Mouse (Mus musculus) left cerebral cortex, postnatal 10 days (tissue): ENCODE results near the gene Sugp1. TPM values are rescaled to one million over a fixed set of nuclear protein-coding genes. Genes with fewer than 3 reads are reported as not detected.
"Not testable (repeated sequence)": the region's sequence is repeated elsewhere in the genome, so short reads cannot be mapped to it uniquely, and the experiment has no call there.

Source experiments
- DNase-seq, 2 experiments: peaks; one replicate each; pipeline ENCODE4 v3.0.0; 2021 to 2022; ENCODE audit warnings: low spot score in 2 of 2, mixed read lengths in 1 of 2; ENCODE audit errors: extremely low spot score in 1 of 2
- intact Hi-C: fragments of 180-260 bp; cut with DNase I; formaldehyde crosslinking; loops from one replicate; pipeline ENCODE4 v1.15.1; 2025
- total RNA-seq, 2 experiments: library from RNA; stranded (reverse); gene quantifications; 2 replicates each; pipeline ENCODE4 v1.2.3; 2021

Gene Sugp1
- total RNA-seq, 2 experiments from 2014 or later: 51.6 to 56.7 TPM

DNA sequence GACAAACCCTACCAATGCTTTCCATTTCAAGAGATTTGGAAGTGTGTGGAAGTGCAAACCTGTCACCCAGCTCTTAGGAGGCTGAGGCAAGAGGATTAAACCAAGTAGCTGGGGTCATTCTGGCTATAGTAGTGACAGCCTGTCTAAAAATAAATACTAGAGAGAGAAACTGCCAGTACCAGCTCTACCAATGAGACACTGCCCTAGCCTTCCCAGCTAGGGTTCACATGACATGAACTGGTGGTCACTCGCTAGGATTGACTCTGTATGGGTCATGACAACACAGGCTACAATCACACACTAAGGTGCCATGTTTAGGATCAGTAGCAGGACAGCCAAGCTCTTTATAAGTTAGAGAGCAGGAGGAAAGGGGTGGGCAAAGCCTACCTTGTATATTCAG lies 12.4 kb upstream of the Sugp1 start:
- no peak for DNase-seq
- intact Hi-C loops: no loop called here

DNA sequence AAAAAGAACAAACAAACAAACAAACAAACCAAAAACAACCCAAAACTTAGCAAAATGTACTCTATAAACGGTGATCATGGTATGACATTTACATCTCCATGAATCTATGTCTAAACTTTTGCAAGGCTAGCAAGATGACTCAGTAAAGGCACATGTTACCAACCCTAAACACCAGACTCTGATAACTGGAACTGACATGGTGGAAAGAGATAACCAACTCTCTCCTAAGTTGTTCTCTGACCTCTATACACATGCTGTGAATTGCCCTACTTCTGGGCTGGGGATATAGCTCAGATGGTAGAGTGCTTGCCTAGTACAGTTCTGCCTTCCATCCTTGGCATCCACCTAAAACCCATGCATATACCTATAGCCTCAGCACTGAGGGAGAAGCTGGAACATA lies 4.6 kb upstream of the Sugp1 start:
- intact Hi-C loops: no loop called here
- no peak for DNase-seq

DNA sequence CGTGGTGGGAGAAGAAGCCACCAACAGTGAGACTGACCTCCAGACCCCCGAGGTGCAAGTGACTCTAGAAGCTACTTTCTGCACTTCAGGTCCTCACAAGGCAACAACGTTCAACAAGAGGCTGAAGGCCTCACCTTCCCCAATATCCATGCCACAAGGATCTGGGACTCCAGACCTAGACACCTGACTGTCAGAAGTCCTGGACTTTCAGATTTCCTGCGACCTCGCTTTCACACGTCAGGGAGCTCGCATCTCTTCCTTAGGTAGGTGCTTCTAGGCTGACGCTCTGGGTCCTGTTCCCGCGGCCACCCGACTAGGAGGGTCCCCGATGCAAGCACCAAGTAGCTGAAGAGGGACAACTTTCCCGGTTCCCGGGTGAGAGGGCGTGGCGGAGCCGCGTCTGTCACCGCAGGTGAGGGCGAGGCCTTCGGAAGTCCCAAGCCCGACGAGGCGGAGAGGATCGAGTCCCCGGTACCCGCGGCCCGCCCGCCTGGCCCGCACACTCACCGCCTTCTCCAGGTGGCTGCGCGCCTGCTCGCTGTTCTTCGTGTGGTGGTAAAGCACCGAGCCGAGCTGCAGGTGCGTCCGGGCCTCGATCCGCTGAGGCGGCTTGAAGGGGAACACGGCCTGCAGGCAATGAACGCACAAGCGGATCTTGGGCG lies 597 bp upstream of the Sugp1 start:
- peak in 1 of 2 experiments; percentile 53 for DNase-seq
- intact Hi-C loops: no loop called here

DNA sequence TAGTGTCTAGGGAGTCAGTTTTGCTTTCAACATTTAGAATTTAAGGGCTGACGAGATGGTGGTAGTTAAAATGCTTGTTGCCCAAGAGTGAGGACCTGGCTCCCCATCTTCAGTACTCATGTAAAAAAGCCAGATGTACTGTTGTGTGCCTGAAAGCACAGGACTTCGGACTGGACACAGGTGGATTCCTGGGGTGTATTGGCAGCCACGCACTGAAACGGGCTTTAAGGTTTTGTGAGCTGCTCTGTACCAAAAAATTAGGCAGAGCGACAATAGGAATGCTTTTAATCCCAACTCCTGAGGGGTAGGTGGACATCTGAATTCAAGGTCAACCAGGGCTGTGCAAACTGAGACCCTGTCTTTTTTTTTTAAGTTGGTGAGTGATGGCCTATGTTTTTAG lies 1.4 kb downstream of the Sugp1 start:
- DNase-seq: no peak
- intact Hi-C loops: no loop called here

DNA sequence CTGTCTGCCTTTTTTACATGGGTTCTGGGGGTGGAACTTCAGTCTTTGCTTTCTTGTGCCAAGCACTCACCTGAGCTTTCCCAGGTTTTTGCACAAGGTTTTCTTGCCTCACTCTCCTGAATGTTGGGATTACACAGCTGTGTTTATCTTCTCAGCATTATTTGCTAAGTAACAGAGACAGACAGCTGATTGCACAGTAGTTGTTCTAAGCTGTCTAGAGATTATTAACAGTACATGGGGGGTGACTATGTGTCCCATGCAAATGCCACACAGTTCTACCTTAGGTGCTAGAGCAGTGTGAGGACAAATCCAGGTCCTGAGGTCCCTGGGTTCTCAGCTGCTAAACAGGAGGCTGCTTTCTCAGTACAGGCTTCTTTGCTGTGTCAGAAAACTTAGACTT lies 7.0 kb downstream of the Sugp1 start:
- DNase-seq: no peak
- intact Hi-C loops: no loop called here

DNA sequence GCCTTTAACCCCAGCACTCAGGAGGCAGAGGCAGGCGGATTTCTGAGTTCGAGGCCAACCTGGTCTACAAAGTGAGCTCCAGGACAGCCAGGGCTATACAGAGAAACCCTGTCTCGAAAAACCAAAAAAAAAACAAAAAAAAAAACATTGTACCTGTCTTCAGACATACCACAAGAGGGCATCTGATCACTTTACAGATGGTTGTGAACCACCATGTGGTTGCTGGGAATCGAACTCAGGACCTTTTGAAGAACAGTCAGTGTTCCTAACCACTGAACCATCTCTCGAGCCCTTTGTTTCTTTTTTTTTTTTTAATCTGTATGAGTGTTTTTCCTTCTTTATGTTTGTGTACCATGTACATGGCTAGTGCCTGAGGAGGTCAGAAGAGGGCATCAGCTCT lies 7.8 kb downstream of the Sugp1 start:
- intact Hi-C loops, DNase-seq: not testable (repeated sequence)

DNA sequence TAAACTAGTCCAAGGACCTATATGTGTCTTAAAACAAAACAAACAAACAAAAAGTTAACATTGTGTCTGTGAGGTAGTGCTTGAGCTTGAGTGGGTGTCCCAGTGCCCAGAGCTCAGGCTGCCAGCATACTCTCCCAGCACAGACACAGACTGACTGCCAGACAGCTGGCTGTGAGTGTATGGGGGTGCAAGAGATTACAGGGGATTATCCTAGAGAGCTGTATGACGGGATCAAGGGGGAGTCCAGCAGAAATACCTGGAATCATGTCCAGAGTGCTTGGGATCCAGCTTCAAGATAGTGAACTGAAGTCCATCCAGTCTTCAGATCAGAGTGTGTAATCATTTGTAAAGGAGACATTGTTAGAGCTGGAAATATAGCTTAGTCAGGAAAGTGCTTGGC lies 15.1 kb downstream of the Sugp1 start:
- intact Hi-C loops: no loop called here
- DNase-seq: no peak

DNA sequence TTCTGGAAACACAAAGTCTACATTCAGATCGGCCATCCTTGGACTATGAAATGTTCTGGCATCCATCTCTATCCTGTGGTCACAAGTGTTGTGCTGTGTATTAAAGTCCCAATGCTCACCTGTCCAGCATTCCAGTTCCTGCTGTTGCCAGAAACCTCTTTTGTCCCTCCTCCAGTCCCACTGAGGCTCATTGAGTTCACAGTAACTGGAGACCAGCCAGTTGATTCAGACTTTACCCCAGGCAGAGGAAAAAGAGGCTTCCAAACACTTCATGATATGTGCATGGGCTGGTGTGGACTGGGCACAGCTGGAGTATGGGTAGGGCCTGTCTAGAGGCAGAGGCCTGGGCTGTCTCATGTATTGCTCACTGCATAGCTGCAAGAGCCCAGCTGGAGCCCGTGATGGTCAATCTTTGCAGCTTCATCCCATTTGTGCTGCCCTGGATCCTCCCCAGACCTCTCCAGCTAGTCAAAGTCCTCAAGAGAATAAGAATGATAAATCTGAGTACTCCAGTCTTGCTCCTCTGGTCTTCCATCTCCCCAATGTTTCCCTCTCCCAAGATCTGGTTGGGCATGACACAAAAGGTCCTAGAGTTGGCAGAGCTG lies 29.3 kb downstream of the Sugp1 start:
- intact Hi-C loops: no loop called here
- DNase-seq: no peak

DNA sequence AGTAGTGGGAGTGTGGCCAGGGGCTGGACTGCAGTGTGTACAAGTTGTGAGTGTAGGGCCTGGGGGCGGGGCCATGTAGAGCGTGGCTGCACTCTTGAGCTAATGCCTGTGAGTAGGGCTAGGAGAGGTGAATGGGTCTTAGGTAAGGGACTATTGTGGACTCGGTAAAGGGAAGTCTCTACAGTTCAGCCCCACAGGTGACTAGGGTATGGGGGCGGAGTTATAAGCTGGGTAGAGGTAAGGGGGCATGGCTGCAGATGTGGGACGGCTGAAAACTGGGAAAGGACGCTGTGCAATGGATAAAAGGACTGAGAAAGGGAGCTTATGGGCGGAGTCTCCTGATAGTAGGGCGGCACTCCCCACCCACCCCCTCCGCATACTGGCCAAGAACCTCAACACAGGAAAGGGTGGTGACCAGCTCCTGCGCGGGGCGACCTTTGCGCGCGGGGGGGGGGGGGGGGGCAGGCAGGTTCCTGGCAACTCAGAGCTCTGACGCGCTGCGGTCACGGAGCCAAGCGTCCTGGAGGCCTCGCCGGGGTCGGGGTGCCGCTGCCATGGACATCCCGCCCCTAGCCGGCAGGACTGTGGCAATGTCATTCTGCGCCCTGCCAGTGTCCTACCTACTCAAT lies 29.9 kb downstream of the Sugp1 start, which contains the start of gene Tm6sf2:
TSS of gene Tm6sf2 (plus strand) at position 484 of the 629 bp plus-strand sequence.
- peak in 1 of 2 experiments; percentile 54 for DNase-seq

DNA sequence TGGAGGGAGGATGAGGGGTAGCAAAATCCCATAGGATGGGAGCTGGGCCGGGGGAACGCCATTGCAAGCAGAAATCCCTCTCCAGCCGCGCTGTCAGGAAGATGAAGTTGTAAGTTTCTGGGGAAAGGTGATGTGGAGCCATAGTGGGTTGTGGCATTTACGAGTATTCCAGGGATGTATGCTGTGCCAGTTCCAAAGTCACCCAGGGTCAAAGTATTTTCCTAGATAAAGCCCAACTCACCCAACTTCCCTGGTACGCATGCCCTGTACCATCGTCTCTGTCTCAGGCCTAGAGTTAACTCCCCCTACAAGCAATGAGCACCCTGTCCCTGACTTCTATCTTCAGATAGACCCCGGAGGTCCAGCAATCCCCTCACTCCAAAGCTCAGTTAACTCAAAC lies 30.5 kb downstream of the Sugp1 start:
- intact Hi-C loops: no loop called here
- no peak for DNase-seq

More for the DNA sequence above, 29.9 kb downstream of the Sugp1 start, which contains the start of gene Tm6sf2:
- intact Hi-C loops: no loop called here

DNA sequence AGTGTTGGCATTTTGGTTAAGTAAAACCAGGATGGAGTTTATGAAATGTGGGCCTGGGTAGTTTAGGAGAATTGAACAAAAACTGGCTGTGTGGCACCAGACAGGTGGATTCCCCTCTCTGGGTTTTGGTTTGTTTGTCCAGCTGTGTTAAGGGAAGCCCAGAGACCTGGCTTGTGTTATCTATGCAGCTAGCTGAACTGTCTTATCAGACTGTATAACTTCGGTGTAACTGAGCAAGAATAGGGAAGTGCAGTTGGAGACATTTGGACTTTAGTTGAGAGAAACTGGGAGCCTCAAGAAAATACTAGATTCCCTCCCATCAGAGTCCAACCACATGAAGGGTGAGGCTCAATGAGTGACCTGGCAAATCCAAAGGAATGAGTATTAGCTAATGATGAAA lies 31.1 kb downstream of the Sugp1 start:
- DNase-seq: no peak
- intact Hi-C loops: no loop called here

DNA sequence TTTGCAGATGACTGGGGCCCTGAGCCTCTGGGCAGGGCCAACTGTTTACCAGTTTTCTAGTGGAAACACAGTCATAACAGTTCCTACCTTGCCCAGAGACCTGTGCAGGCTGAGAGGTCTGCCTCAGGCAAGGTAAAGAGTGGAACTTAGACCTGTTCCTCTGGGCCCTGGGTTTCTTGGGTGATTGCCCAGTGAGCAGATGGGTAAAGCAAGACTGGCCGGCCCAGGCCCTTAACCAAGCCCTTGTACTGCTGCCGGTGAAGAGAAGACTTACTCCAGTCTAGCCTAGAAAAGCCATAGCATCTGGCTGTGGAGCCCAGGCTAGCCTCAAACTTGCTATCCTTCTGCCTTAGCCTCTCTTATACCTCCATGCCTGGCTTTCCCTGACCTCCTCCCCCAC lies 39.4 kb downstream of the Sugp1 start:
- intact Hi-C loops: no loop called here
- no peak for DNase-seq

DNA sequence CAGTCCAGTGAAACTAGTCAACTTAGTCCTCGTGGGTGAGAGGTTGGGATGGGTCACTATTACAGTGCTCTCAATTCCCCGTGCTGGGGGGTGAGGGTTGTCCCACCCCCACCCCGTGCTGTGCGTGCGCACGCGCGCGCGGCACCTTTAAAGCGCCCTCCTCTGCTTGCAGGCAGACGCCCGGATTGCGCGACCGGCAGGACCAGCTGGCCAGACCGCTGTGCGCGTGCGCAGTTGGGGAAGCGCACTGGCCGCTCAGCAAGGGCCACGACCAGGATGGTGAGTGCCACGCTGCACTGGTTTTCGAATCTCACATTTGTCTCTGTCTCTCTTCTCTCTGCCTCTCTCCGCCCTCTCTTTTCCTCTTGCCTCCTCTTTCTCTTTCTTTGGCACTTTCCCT lies 40.7 kb downstream of the Sugp1 start, which contains the start of gene Hapln4:
TSS of gene Hapln4 (plus strand) at position 173 of the 400 bp plus-strand sequence.
- intact Hi-C loops: no loop called here
- DNase-seq: peak in 1 of 2 experiments; percentile 70

DNA sequence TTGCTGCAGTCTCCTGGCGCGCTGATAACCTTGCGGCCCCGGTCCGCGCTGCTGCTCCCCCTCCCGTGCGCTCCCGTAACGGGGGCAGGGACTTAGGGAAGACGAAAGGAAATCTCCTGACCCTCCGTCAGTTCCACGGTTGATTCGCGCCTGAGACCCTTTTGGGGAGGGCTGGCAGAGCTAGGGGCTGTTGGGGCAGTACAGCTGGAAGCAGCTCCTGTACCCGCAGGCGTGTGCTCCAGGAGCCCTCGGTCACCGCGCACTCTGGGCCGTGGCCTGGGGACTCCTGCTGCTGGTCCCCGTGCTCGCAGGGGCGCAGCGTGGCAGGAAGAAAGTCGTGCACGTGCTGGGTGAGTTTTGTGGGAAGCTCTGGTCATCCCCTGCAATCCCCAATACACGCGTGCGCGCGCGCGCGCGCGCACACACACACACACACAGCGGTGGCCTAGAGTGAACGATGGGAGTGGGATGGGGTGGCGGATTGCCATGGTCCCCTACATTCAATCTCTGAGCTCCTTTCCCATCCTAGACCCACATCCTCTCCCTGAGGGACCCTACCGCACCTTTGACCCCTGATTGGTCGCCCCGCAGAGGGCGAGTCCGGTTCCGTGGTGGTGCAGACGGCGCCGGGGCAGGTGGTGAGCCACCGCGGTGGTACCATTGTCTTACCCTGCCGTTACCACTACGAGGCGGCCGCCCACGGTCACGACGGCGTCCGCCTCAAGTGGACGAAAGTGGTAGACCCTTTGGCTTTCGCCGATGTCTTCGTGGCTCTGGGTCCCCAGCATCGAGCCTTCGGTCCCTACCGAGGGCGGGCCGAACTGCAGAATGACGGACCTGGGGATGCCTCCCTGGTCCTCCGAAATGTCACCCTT lies 41.8 kb downstream of the Sugp1 start:
- DNase-seq: peak in 1 of 2 experiments; percentile 47
- intact Hi-C loops: loop anchor here (5.0 kb wide), 1 partner anchor 83 kb away; no protein-coding TSS in a partner anchor

DNA sequence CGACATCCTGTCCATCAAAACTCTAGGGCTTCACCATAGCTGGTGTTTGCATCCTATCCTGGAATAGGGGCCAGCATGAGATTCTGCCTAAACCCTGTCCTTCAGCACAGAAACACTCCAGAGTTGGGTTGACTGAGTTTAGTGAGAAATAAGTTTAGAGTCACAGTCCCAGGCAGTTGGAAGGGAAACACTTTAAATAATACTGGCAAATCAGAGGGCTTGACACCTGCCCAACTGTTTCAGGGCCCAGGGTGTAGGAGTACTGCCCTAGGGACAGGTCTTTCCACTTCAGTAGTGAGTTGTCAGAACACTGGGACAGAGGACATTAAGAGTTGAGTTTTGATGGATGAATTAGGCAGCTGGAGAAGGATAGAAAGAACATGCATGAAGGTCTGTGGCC lies 43.5 kb downstream of the Sugp1 start:
- no peak for DNase-seq

DNA sequence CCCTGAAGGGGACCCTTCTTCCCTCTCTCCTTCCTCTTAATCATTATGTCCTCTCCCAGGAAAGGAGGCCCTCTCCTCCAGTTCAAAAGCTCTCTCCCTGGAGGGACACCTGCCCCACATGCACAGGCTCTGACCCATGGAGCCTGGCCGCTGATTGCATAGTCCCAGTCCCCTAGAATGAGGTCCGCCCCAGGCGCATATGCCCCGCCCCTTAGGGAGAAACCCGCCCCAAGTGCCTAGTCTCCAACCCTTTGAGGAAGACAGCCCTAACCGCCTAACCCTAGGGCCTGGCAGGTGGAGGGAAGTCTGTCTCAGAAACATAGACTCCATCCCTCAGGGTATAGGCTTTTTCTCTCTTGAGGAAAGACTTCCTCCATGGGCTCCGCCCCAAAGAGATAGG lies 44.6 kb downstream of the Sugp1 start:
- peak in 1 of 2 experiments; percentile 40 for DNase-seq
- intact Hi-C loops: loop anchor here (5.0 kb wide), 1 partner anchor 80 kb away; no protein-coding TSS in a partner anchor

More for the DNA sequence above, 43.5 kb downstream of the Sugp1 start:
- intact Hi-C loops: loop anchor here (5.0 kb wide), 1 partner anchor 81 kb away; no protein-coding TSS in a partner anchor

DNA sequence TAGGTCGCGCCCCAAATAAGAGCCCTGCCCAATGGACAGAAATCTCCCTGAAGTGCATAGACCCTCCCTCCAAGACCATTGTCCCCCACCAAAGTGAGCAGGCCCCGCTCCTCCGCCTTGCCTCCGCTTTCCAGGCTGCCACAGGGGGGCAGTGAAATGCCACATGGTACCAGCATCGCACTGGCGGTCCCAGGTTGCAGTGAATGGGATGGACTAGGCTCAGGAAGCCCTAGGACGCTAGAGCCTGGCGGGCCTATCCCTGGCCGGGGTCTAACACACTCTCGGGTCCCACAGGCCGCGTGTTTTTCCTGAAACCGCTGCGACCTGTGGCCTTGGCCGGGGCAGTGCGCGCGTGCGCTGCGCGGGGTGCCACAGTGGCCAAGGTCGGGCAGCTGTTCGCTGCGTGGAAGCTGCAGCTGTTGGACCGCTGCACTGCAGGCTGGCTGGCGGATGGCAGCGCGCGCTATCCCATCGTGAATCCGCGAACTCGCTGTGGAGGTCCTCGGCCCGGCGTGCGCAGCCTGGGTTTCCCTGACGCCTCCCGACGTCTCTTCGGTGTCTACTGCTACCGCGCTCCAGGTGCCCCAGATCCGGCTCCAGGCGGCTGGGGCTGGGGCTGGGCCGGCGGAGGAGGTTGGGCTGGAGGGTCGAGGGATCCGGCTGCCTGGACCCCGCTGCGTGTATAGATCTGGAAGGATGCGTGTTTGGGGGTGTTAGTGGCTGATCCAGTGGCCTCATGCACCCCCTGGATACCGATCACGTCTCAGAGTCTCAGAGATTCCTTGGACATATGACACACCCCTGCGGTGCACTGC lies 45.4 kb downstream of the Sugp1 start:
- intact Hi-C loops: loop anchor here (5.0 kb wide), 1 partner anchor 79 kb away; no protein-coding TSS in a partner anchor

More for the DNA sequence above, 45.4 kb downstream of the Sugp1 start:
- DNase-seq: peak; percentile 66 to 77
